Mouse (Mus musculus) MEL (cell line): ENCODE data around the gene Erbb4.

Source experiments
- CTCF ChIP-seq, 3 experiments: IDR thresholded peaks in 2 of 3; conservative IDR thresholded peaks in 1 of 3; 2 replicates each; pipeline ENCODE4 v1.5.1; 2011 to 2012; ENCODE audit warnings: low read length in 3 of 3, low read depth in 2 of 3, mild to moderate bottlenecking in 2 of 3, improper control_type of control experiment in 1 of 3, inconsistent platforms in 1 of 3, mixed read lengths in 1 of 3, moderate library complexity in 1 of 3; ENCODE audit not compliant: control insufficient read depth in 1 of 3, insufficient read depth in 1 of 3, poor library complexity in 1 of 3, severe bottlenecking in 1 of 3
- HCFC1 ChIP-seq: IDR thresholded peaks from 2 replicates; pipeline ENCODE4 v1.6.1; 2012; ENCODE audit warnings: low read depth, mild to moderate bottlenecking, inconsistent platforms, low read length, improper control_type of control experiment, moderate library complexity
- POLR2AphosphoS2 ChIP-seq: IDR thresholded peaks from 2 replicates; pipeline ENCODE4 v1.6.1; 2011; ENCODE audit warnings: low read length, improper control_type of control experiment
- RCOR1 ChIP-seq: IDR thresholded peaks from 2 replicates; pipeline ENCODE4 v1.6.1; 2012; ENCODE audit warnings: low read depth, mild to moderate bottlenecking, inconsistent platforms, low read length, improper control_type of control experiment
- USF1 ChIP-seq: IDR thresholded peaks from 2 replicates; pipeline ENCODE4 v1.6.1; 2014; ENCODE audit warnings: low read depth, mild to moderate bottlenecking, inconsistent platforms, low read length, improper control_type of control experiment, moderate library complexity

- TF ChIP-seq POLR2AphosphoS2 (no peak), HCFC1 (no peak), RCOR1 (no peak), USF1 (no peak), CTCF (IDR thresholded peaks at IDR 0.05 in 2 of 3, conservative IDR thresholded peaks at IDR 0.05 in 1 of 3; ENCODE audit: control insufficient read depth in 1 of 3, insufficient read depth in 1 of 3, low read depth in 2 of 3, low read length in 3 of 3, poor library complexity in 1 of 3, severe bottlenecking in 1 of 3) (no peak)
Observed at GRCm38 (mm10) chr1:68120364-68120763, 987.5 kb downstream of the Erbb4 start.
